Mouse (Mus musculus) activated CD4-positive, CD25-positive, alpha-beta regulatory T cell, adult 4 months (primary cell): ENCODE data around the gene Rccd1. TPM values are rescaled to one million over a fixed set of nuclear protein-coding genes. Genes with fewer than 3 reads are reported as not detected.
"Not testable (repeated sequence)": the region's sequence is repeated elsewhere in the genome, so short reads cannot be mapped to it uniquely, and the experiment has no call there.

Experiments used
- ATAC-seq: one replicate; pipeline ENCODE4 v1.8.0; 2017
- polyA plus RNA-seq, 2 experiments: library from polyadenylated mRNA; unstranded; fragments of 100-300 nt; shearing (Covaris generic); gene quantifications; one replicate each; pipeline ENCODE4 v1.2.1; 2017

Gene Rccd1
- polyA plus RNA-seq, 2 experiments from 2014 or later, result 4.4 to 4.6 TPM

GRCm38 (mm10) chr7:80343270-80344018, 19.2 kb upstream of the Rccd1 start:
- no peak for ATAC-seq

- ATAC-seq, result peak; percentile 47
Observed at GRCm38 (mm10) chr7:80342858-80343257, 18.6 kb upstream of the Rccd1 start, which contains the start of gene Hddc3. Gene Hddc3, plus strand, starts transcription at chr7:80343104.

- no peak for ATAC-seq
Observed at GRCm38 (mm10) chr7:80341793-80342192, 17.5 kb upstream of the Rccd1 start.

- ATAC-seq, result peak; percentile 64
Observed at GRCm38 (mm10) chr7:80340793-80341192, 16.5 kb upstream of the Rccd1 start, which contains the start of gene Unc45a. Gene Unc45a, minus strand, starts transcription at chr7:80341005.

GRCm38 (mm10) chr7:80339793-80340628, 15.8 kb upstream of the Rccd1 start:
- peak; percentile 90 for ATAC-seq

- no peak for ATAC-seq
Observed at GRCm38 (mm10) chr7:80339371-80339770, 15.1 kb upstream of the Rccd1 start.

- no peak for ATAC-seq
Observed at GRCm38 (mm10) chr7:80336932-80337331, 12.7 kb upstream of the Rccd1 start.

- no peak for ATAC-seq
Observed at GRCm38 (mm10) chr7:80334848-80335247, 10.6 kb upstream of the Rccd1 start.

- no peak for ATAC-seq
Observed at GRCm38 (mm10) chr7:80331433-80331832, 7.2 kb upstream of the Rccd1 start.

GRCm38 (mm10) chr7:80330278-80330677, 6.0 kb upstream of the Rccd1 start:
- no peak for ATAC-seq

- no peak for ATAC-seq
Observed at GRCm38 (mm10) chr7:80326076-80326475, 1.8 kb upstream of the Rccd1 start.

- no peak for ATAC-seq
Observed at GRCm38 (mm10) chr7:80325292-80325868, 1.1 kb upstream of the Rccd1 start.

- not testable (repeated sequence) for ATAC-seq
Observed at GRCm38 (mm10) chr7:80324816-80325119, 514 bp upstream of the Rccd1 start.

- no peak for ATAC-seq
Observed at GRCm38 (mm10) chr7:80323336-80323735, 918 bp downstream of the Rccd1 start.

- ATAC-seq, result no peak
Observed at GRCm38 (mm10) chr7:80319846-80320496, 4.3 kb downstream of the Rccd1 start.

GRCm38 (mm10) chr7:80318670-80319069, 5.6 kb downstream of the Rccd1 start:
- no peak for ATAC-seq

- ATAC-seq, result no peak
Observed at GRCm38 (mm10) chr7:80317439-80318115, 6.7 kb downstream of the Rccd1 start.

GRCm38 (mm10) chr7:80315733-80316132, 8.5 kb downstream of the Rccd1 start:
- ATAC-seq, result no peak

GRCm38 (mm10) chr7:80310771-80311170, 13.5 kb downstream of the Rccd1 start:
- ATAC-seq, result no peak

- ATAC-seq, result no peak
Observed at GRCm38 (mm10) chr7:80307766-80308165, 16.5 kb downstream of the Rccd1 start.

GRCm38 (mm10) chr7:80301522-80301921, 22.7 kb downstream of the Rccd1 start:
- no peak for ATAC-seq

GRCm38 (mm10) chr7:80299568-80299967, 24.7 kb downstream of the Rccd1 start:
- peak; percentile 74 for ATAC-seq
